Mouse (Mus musculus) heart, embryonic 11.5 days (tissue): Measurements from ENCODE around the gene Ctla4. TPM values are rescaled to one million over a fixed set of nuclear protein-coding genes. Genes with fewer than 3 reads are reported as not detected.

Experiments used
- ATAC-seq: fragments of 200-750 bp; cut with Nextera tagmentation; replicated peaks from 2 replicates; pipeline ENCODE4 v1.8.0; 2017; ENCODE audit warnings: moderate library complexity; ENCODE audit not compliant: insufficient number of reproducible peaks, low FRiP score, low TSS enrichment
- H3K27ac ChIP-seq: fragments of 300-500 bp; sonication (generic); 2 replicates; pipeline ENCODE4 v1.5.1; 2014; ENCODE audit warnings: mild to moderate bottlenecking, low read depth, low read length
- H3K27me3 ChIP-seq: fragments of 300-500 bp; sonication (generic); 2 replicates; pipeline ENCODE4 v1.6.1; 2014; ENCODE audit warnings: mild to moderate bottlenecking, low read length, mixed read lengths; ENCODE audit not compliant: control insufficient read depth, insufficient read depth
- H3K36me3 ChIP-seq: fragments of 300-500 bp; sonication (generic); 2 replicates; pipeline ENCODE4 v1.6.1; 2014; ENCODE audit warnings: mild to moderate bottlenecking, low read length, moderate library complexity, mixed read lengths; ENCODE audit not compliant: control insufficient read depth, insufficient read depth
- H3K4me1 ChIP-seq: fragments of 300-500 bp; sonication (generic); 2 replicates; pipeline ENCODE4 v1.6.1; 2014; ENCODE audit warnings: low read length; ENCODE audit not compliant: control insufficient read depth, insufficient read depth
- H3K4me2 ChIP-seq: fragments of 300-500 bp; sonication (generic); 2 replicates; pipeline ENCODE4 v1.6.1; 2014; ENCODE audit warnings: mild to moderate bottlenecking, moderate library complexity
- H3K4me3 ChIP-seq: fragments of 300-500 bp; sonication (generic); 2 replicates; pipeline ENCODE4 v1.5.1; 2014; ENCODE audit warnings: low read depth, low read length
- H3K9ac ChIP-seq: fragments of 300-500 bp; sonication (generic); 2 replicates; pipeline ENCODE4 v1.6.1; 2014; ENCODE audit warnings: mild to moderate bottlenecking, low read depth, low read length, moderate library complexity
- H3K9me3 ChIP-seq: fragments of 300-500 bp; sonication (generic); replicated peaks from 2 replicates; pipeline ENCODE4 v1.6.1; 2016; ENCODE audit warnings: low read length; ENCODE audit not compliant: control insufficient read depth
- WGBS: fragments of 180-500 bp; shearing (Covaris S2); extraction: QIAGEN DNeasy Blood & Tissue Kit; methylation state at CpG from one replicate; pipeline ENCODE4 v1.1.7; 2014; ENCODE audit not compliant: insufficient replicate concordance; 5-methylcytosine and 5-hydroxymethylcytosine counted together
- polyA plus RNA-seq: library from polyadenylated mRNA; unstranded; fragments of >200 nt; fragmentation: Nextera tagmentation; extraction: Ambion mirVana; gene quantifications from 2 replicates; pipeline ENCODE4 v1.2.1, GENCODE M21; 2014

The Ctla4 gene
- polyA plus RNA-seq, 1 experiment from 2014 or later = 0.09 TPM

GRCm38 (mm10) chr1:60941056-60942048 is 54.6 kb downstream of the Ctla4 start:
- 94% methylated on average over 5 of the region's 5 CpGs for WGBS
- Histone ChIP-seq H3K9me3 (no peaks in the 10 kb centered on the region), H3K36me3 (no peaks in the 10 kb centered on the region), H3K4me2 (no peak overlapping the region), H3K4me1 (no peaks in the 10 kb centered on the region), H3K27me3 (no peaks in the 10 kb centered on the region), H3K27ac (no peak overlapping the region), H3K4me3 (no peak overlapping the region), H3K9ac (no peak overlapping the region)
- no peak for ATAC-seq

GRCm38 (mm10) chr1:60942921-60943320 is 56.1 kb downstream of the Ctla4 start:
- no peaks in the 10 kb centered on the region for H3K36me3 ChIP-seq
- ATAC-seq = no peak
- no peak overlapping the region for H3K27ac ChIP-seq
- H3K9ac ChIP-seq = no peak overlapping the region
- H3K9me3 ChIP-seq = no peaks in the 10 kb centered on the region
- H3K4me3 ChIP-seq = no peak overlapping the region
- 74% methylated on average over 2 of the region's 2 CpGs for WGBS
- H3K4me2 ChIP-seq = no peak overlapping the region
- H3K27me3 ChIP-seq = no peaks in the 10 kb centered on the region
- no peaks in the 10 kb centered on the region for H3K4me1 ChIP-seq

DNA sequence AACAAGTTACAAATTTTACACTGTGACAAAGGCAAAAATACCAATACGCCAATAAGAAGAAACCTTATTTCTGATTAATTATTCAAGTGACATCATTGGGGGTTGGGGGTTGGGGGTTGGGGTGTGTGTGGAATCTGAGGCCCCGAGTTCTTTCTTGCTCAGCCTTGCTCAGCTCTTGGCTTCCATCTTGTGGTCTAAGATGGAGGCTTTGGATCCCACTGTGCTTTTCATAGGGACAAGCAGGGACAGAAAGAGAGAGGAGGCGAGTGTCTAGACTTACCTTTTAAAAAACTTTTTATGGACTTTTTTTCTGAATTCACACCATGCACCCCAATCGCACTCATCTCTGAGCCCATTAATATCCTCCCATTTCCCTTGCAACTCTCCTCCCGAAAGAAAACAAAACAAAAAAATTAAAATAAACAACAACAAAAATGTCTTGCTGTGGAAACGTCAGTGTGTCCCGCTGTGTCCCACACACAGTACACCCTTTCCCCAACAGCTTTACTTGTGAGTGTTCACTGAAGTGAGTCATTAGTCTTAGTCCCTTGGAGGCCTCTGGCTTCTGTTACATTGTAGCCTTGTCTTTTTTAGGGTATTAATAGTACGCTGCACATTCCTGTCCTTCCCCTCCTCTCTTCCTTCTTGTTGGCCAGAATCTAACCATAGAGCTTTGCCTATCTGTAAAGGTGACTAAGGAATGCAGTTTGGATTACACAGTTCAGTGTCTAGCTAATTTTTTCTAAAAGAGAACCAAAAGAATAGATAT is 59.0 kb downstream of the Ctla4 start:
- no peaks in the 10 kb centered on the region for H3K27me3 ChIP-seq
- H3K9ac ChIP-seq = no peak overlapping the region
- no peak overlapping the region for H3K4me2 ChIP-seq
- H3K4me3 ChIP-seq = no peak overlapping the region
- H3K9me3 ChIP-seq = no peaks in the 10 kb centered on the region
- 66% methylated on average over 8 of the region's 8 CpGs for WGBS
- ATAC-seq = no peak
- no peaks in the 10 kb centered on the region for H3K36me3 ChIP-seq
- H3K4me1 ChIP-seq = no peaks in the 10 kb centered on the region
- H3K27ac ChIP-seq = peak overlapping the region; percentile 42; the same call in 1 of the 2 replicates

- no peaks in the 10 kb centered on the region for H3K27me3 ChIP-seq
- ATAC-seq = no peak
- H3K4me2 ChIP-seq = no peak overlapping the region
- no peak overlapping the region for H3K4me3 ChIP-seq
- H3K27ac ChIP-seq = no peak overlapping the region
- no peak overlapping the region for H3K9ac ChIP-seq
- H3K36me3 ChIP-seq = no peaks in the 10 kb centered on the region
- H3K4me1 ChIP-seq = peaks cover 5% of the 10 kb centered on the region; the same call in 1 of the 2 replicates
- 81% methylated on average over 6 of the region's 6 CpGs for WGBS
- H3K9me3 ChIP-seq = no peaks in the 10 kb centered on the region
Measured at GRCm38 (mm10) chr1:60948112-60948511, 61.3 kb downstream of the Ctla4 start.

DNA sequence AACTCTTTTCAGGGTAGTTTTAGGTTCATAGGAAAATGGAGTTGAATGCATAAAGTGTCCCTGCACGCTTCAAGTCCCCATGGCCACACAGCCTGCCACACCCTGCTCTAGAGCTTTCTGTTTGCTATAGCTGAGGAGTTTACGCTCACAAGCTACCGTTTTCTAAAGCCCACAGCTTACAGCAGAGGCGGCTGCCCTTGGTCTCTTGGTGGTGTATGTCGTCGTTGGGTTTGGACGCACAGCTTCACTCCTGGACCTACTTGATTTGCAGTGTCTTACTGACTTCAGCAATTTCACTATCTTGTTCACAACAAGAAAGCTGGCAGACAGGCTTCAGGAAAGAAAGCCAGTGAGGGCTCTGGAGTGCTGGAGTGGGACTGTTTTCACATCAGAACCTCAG is 66.2 kb downstream of the Ctla4 start:
- Histone ChIP-seq H3K4me3 (no peak overlapping the region), H3K27ac (peak overlapping the region; percentile 41; the same call in 1 of the 2 replicates), H3K9me3 (no peaks in the 10 kb centered on the region), H3K27me3 (no peaks in the 10 kb centered on the region), H3K9ac (no peak overlapping the region), H3K36me3 (no peaks in the 10 kb centered on the region), H3K4me1 (peaks cover 5% of the 10 kb centered on the region; the same call in 1 of the 2 replicates), H3K4me2 (no peak overlapping the region; the same call in 1 of the 2 replicates)
- ATAC-seq = no peak
- WGBS = 47% methylated on average over 7 of the region's 7 CpGs

DNA sequence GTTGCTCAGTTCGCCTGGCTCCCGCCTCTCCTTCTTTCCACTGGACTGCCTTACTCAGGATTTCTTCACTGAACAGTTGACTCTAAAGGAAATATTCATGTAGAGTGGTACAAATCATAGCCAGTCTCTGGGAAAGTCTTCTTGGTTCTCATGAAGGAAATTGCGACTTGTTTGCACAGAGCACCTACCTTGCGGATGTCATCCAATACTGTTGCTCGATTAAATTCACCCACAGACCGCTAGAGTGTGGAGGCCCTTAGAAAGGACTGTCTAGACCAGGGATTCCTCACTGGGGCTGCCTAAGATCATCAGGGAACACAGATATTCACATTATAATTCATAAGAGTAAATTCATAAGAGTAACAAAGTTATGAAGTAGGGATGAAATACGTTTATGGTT is 66.9 kb downstream of the Ctla4 start:
- no peaks in the 10 kb centered on the region for H3K27me3 ChIP-seq
- H3K4me2 ChIP-seq = no peak overlapping the region
- peaks cover 5% of the 10 kb centered on the region; the same call in 1 of the 2 replicates for H3K4me1 ChIP-seq
- ATAC-seq = no peak
- H3K4me3 ChIP-seq = no peak overlapping the region
- no peak overlapping the region for H3K27ac ChIP-seq
- no peaks in the 10 kb centered on the region for H3K9me3 ChIP-seq
- H3K36me3 ChIP-seq = no peaks in the 10 kb centered on the region
- 84% methylated on average over 7 of the region's 7 CpGs for WGBS
- H3K9ac ChIP-seq = no peak overlapping the region

DNA sequence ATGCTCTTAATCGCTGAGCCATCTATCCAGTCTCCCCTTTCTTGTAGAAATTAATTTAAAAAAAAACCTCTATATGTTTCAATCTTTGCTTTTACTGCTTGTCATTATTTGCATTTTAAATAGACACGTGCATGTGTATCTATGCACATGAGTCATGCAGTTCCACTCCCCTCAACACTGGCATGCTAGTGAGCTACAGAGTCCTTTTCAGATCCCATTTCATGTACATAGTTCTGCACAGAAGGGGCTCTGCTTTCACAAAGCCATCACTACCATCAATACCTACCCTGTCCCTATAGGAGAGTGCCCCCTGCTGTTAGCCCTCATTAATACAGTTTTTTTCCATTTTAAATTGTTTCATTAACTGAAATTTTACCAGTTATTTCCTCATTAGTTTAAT is 68.0 kb downstream of the Ctla4 start:
- Histone ChIP-seq H3K27ac (no peak overlapping the region), H3K4me2 (no peak overlapping the region), H3K4me1 (peaks cover 10% of the 10 kb centered on the region; the same call in 1 of the 2 replicates), H3K4me3 (no peak overlapping the region), H3K36me3 (no peaks in the 10 kb centered on the region), H3K9ac (no peak overlapping the region), H3K27me3 (no peaks in the 10 kb centered on the region), H3K9me3 (no peaks in the 10 kb centered on the region)
- 64% methylated on average over 2 of the region's 2 CpGs for WGBS
- ATAC-seq = no peak

- WGBS = 87% methylated on average over 3 of the region's 3 CpGs
- ATAC-seq = no peak
- no peaks in the 10 kb centered on the region for H3K9me3 ChIP-seq
Measured at GRCm38 (mm10) chr1:60955186-60955585, 68.4 kb downstream of the Ctla4 start.

More at GRCm38 (mm10) chr1:60955186-60955585, 68.4 kb downstream of the Ctla4 start:
- Histone ChIP-seq H3K27ac (no peak overlapping the region), H3K4me3 (no peak overlapping the region), H3K4me1 (peaks cover 10% of the 10 kb centered on the region; the same call in 1 of the 2 replicates), H3K27me3 (no peaks in the 10 kb centered on the region), H3K4me2 (no peak overlapping the region), H3K9ac (no peak overlapping the region), H3K36me3 (no peaks in the 10 kb centered on the region)
